Mouse (Mus musculus) cerebellum, adult 2 months (tissue): ENCODE results near the gene Ttc34.

Experiments
- CTCF ChIP-seq: fragments of 200-500 bp; IDR thresholded peaks from 2 replicates; pipeline ENCODE4 v1.5.1; 2011; ENCODE audit warnings: low read depth, mild to moderate bottlenecking, control low read depth, low read length, moderate library complexity, borderline replicate concordance; ENCODE audit not compliant: insufficient read depth
- POLR2A ChIP-seq: fragments of 200-500 bp; IDR thresholded peaks from 2 replicates; pipeline ENCODE4 v1.6.1; 2011; ENCODE audit warnings: low read length, control low read depth, borderline replicate concordance; ENCODE audit not compliant: insufficient read depth

- TF ChIP-seq CTCF, result no peak
- TF ChIP-seq POLR2A, result no peak
Measured at GRCm38 (mm10) chr4:154831915-154832573, 5.2 kb upstream of the Ttc34 start.
